Mouse (Mus musculus) adrenal gland, postnatal 25 days (tissue): ENCODE data around the gene Nucb2. TPM values are rescaled to one million over a fixed set of nuclear protein-coding genes. Genes with fewer than 3 reads are reported as not detected.

Experiments used
- DNase-seq: peaks from one replicate; pipeline ENCODE4 v3.0.0; 2021; ENCODE audit warnings: mixed read lengths
- long read RNA-seq: library from polyadenylated mRNA; stranded (forward); transcript quantifications from one replicate; pipeline ENCODE4 v2.0.0, GENCODE M21; 2021
- total RNA-seq: library from RNA; stranded (reverse); gene quantifications from 2 replicates; pipeline ENCODE4 v1.2.3, GENCODE M21; 2021

Gene Nucb2
- 16.7 and 21.8 TPM in 2 replicates for total RNA-seq
- long read RNA-seq, transcript Nucb2-201 (14 exons, 1,685 nt), result major isoform, 16 of 24 reads
- long read RNA-seq, partial matches to known transcripts, result 3 of 24 reads
- long read RNA-seq, other reads (novel, unspliced or antisense), result 2 of 24 reads

DNA sequence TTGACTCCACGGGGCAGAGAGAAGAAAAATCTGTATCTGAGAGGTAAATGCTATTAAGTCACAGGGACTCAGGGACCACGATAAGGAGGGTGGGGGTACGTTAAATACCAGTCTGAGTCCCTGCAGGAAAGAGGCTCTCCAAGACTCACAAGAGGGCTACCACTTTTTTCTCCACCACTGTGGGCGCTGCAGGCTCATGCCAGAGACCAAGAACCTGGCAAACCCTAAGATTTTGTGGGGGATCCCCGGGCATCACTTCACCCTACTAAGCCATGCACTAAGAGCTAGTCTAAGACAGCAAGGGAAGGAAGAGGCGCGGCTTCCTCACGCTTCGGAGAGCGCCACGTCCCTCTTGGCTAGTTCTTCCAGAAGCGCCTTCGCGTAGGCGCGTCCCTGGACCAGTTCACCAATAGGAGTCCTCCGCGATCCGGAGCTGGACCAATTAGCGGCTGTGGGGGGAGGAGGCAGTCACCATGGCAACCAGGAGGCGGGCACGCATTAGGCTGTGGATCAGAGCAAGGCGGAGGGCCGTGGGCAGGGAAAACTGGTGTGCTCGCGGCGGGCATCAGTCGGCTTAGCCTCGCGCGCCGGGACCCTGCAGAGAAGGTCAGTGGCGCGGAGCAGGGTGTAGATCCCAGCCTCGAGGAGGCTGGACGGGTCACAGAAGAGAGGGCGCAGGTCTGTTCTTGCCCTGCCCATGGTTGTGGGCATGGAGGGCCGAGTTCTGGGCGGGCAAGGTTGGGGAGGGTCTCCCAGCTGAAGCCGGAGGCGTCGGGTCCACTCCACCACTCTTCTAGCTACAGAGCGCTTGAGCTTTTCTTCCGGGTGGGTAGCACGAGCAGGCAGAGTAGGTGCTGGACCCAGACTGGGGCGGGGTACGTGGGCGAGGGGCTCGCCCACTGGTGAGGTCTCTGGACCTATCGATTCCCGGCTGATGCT is at the start of gene Nucb2:
Gene Nucb2 (plus strand): TSS at position 491 of the 939 bp plus-strand sequence.
- DNase-seq, result peak; percentile 97

DNA sequence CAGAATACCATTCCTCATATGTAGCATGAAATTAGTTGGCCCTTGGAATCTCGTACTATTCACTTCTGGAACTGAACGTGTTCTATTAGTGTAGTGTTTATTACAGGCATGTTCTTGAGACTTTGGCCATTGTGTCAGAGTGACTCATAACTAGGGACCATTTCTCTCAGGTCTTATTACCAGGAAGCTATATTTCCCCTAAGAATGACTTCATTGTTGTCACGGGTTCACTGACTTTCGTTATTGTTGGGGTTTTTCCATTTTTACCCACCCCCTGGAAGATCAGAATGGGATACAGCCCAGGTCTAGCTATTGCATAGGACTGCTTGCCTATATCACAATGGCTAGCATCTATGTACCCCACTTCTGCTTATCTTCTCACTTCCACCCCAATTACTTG is 47.2 kb upstream of the Nucb2 start:
- no peak for DNase-seq

DNA sequence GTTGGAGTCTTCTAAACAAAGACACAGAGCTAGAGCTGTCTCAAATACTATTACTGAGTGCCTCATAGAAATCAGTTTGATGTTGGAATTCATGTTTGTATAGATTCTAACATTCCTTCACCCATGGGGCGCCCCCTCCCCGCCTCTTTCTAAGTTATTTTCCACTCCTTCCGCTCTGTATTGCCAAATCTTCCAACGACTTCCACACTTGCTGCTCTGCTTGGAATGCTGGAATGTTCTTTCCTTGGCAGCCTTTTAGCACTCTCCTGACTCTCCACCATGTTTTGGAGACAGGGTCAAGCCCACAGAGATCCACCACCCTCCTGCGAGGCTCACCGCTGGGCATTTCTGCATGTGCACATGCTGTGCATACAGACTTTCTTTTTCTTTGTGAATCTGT is 46.8 kb upstream of the Nucb2 start:
- DNase-seq, result no peak

DNA sequence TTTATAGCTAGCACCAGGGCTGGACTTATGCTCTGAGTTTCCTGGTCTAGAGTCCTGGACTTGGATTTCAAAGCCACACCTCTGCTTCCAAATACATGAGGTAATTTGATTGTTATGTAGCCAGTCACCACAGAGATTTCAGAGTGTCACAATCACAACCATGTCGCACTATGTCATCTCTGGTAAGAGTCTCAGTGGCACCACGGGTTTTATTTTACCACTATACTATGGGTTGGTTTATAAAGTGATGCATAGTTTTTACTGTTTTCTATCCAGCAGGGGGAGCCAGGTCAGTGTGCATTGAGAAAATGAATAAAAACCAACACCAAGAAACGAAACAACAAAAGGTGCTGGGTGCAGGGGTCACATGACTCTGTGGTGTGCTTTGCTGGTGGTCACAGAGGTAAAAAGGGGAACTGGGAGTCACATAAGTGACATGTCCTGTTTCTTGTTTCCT is 45.2 kb upstream of the Nucb2 start:
- DNase-seq, result no peak

DNA sequence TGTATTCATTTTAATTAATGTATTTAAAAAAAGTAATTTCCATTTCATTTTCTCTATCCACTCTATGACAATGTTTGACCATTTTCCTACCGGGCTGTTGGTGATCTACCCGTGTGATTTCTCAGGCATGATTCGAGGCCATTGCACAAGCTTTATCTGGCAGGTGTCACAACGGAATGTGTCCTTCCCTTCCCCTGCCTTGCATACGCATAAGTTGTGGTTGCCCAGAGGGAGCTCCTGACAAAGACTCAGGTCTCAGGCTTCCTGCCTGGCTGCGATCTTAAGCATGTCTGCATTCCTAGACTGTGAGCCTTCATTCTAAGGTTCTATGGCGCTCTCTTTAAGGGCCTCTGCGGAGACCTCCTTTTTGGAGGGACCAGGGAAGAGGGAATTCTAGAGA is 42.1 kb upstream of the Nucb2 start:
- no peak for DNase-seq

DNA sequence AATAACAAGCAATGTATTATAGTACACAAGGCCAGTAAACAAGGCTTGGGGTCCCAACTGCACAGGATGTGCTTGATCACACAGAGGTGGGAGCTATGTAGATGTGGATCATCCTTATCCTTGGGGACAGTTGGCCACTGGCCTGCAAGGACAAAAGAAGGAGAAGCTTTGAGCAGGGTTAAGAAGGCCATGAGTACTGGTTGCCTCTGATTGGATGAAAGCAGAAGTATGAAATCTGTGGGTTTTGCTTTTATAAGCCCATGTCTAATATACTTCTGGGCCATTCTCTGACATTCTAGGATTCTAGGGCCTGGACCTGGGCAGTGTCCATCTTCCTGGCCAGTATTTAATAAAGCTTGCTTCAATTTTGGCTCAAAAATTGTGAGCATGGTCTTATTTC is 28.3 kb upstream of the Nucb2 start:
- no peak for DNase-seq

DNA sequence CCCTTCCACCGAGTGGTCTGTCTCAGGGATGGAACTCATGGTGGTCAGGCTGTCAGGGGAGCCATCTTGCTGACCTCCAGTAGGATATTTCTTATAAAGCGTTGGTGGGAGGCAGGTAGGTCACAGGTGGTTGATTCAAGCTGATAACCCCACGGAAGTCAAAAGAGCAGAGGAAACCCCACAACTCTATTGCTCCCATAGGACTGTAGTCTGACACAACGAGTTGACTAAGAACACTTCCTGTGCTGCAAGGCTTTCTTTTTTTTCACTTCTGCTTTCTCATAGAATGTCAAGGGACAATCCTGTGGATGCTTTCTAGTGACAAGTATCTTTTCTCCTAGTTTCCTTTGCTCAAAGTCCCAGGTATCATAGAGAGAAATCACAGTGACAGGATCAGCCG is 27.9 kb upstream of the Nucb2 start:
- no peak for DNase-seq

DNA sequence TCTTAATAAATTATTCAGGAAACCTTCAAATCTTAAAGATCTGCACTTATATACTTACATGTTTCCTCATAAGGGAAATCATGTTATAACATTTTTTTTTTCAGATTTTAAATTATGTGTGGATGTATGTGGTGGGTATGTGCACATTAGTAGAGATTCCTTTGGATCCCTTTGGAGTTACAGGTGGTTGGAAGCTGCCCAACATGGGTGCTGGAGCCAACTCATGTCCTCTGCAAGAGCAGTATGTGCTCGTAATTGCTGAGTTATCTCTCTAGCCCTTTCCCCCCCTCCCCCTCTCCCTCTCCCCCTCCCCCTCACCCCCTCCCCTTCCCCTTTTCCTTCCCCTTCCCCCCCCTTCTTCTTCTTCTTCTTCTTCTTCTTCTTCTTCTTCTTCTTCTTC is 21.1 kb upstream of the Nucb2 start:
- DNase-seq, result no peak

DNA sequence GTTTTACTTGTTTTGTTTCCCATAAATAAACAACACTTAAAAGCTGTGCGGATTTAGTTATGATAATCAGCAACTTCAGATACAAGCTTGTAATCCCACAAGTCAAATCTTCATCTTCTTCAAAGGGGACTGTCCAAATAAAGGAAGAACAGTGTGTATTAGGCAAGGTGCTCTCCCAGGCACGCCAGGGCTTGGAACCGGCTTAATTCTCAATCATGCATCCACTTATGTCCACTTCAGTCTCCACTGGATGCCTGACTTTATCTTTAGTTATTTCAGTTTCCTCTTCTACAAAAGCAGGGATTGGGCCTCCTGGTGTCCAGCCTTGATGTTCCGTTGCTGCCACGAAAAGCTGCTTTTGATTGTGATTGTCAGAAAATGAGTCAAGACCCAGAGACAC is 20.4 kb upstream of the Nucb2 start:
- DNase-seq, result no peak

DNA sequence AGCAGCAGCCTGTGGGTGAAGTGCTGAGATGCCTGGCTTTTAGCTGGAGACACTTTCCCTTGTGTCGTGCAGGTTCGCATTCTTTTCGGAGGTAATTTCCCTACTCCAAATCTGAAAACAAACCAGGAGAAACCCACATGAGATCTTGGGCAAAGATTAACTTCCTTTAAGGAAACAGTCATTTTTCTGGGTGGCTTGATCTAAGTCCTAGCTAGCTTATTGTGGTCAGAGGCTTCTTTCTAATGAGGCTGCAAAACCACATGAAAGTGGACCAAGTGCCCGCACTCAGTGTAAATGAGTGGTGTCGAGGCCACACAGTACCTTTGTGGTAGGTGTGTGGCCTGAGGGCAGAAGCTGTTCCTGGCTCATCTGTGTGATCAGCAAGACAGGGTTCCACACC is 20.0 kb upstream of the Nucb2 start:
- DNase-seq, result no peak

DNA sequence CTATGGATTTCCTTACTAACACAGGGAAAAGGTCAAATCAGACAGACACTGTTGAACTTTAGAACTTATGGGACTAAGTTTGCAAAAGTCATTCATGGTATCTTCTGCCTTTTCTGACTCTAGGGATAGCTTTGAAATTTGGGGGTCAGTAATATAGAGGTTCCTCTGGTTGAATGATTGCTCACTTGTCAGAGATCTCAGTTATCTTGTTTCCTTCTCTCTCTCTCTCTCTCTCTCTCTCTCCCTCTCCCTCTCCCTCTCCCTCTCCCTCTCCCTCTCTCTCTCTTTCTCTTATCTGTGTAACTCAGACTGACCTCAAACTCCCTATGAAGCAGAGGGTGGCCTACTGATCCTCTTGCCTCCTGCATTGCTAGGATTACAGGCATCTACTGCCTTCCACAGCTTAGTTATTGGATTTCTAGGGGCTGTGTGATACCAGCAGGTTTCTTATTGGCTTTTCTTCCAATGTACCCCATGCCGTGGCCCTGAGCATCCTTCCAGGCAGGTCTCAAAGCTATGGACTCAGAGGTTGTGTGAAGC is 19.0 kb upstream of the Nucb2 start:
- DNase-seq, result no peak

DNA sequence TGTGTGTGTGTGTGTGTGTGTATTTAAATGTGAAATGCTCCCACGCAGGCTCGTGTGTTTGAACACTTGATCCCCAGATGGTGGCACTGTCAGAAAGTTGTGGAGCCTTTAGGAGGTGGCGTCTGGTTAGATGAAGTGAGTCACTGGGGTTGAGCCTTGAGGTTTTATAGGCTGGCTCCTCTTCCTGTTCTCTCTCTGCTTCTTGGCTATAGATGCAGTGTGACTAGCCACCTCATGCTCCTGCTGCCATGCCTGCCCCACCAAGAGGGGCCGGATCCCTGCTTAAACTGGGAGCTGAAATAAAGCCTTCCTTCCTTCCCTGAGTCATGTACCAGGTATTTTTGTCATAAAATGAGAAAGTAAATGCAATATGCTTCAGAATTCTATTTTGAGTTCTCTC is 13.1 kb upstream of the Nucb2 start:
- no peak for DNase-seq

DNA sequence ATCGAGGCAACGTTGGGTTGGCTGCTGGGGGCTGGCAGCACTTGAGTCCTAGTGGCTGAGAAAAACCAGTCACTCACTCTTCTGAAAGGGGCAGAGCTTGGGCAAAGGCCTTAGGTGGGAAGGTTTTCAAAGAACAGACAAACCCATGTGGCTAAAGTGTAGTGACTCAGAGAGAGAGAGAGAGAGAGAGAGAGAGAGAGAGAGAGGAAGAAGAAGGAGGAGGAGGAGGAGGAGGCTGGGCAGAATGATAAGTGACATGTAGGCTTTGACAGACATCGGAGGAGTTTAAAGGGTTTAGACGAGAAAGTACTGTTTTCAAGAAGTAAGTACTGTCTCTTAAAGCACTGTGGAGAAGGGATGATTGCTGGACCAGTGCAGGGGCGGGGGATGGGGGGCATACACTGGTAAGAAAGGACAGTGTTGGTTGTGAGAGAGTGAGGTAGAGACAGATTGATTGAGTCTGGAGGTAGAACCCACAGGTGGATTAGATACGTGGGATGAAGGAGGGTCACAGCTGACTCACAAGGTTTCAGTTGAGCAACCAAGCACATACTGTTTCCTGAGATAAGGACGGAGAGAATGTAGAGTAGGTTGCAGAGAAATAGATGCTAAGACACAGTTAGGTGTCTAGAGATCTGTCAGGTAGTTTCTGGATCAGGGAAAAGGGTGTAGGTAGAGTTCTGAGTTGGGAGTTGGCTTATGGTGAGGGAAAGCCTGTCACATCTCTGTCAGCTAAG is 10.7 kb upstream of the Nucb2 start:
- DNase-seq, result no peak

DNA sequence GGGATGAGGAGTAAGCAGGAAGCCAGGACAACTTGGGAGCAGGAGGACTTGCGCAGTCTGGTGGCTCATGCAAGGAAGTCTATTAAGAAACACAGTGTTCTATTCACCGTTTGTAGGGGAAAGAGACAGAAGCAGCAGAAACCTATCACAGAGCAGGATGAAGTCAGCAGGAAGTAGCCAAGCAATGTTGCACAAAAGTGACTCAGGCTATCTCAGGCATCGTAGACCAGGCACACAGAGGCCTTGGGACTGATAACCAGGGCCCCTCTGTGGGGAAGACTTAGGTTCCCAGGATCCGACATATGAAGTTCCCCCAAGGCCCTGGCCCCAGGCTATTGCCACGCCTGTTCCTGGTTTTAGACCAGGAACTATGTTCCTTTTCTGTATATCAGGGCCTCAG is 9.6 kb upstream of the Nucb2 start:
- no peak for DNase-seq

DNA sequence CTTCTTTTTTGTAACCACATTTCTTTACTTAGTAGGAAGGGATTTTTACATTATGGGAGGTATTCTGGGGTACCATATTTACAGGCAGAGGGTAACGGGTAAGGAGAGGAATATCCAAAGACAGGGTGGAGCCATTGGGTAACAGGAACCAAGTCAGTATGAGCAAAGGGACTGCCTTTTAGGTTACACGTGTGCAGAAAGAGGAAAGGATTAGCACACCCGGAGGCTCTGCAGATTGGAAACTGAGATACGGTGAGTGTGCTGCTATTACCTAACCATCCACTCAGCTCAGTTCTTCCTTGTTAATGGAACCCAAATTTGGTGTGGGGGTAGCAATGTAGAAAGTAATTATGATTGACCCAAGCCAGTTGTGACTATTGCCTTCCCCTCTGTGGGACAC is 7.4 kb upstream of the Nucb2 start:
- no peak for DNase-seq

DNA sequence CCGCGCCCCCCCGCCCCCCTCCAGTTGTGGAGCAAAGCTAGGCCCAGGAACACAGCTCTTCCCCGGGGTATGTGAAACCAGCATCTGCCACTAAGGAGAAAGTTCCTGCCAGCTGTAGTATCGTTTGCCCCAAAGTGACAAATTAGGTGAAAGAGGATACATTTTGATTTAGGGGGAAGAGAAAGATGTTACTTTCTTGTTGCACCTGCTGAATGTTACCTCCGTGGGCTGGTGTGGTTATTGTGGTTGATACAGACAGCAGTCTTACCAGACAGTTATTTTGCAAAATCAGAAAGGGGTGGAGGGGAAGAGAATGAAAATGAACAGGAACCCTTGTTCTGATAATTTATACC is 625 bp downstream of the Nucb2 start:
- no peak for DNase-seq

DNA sequence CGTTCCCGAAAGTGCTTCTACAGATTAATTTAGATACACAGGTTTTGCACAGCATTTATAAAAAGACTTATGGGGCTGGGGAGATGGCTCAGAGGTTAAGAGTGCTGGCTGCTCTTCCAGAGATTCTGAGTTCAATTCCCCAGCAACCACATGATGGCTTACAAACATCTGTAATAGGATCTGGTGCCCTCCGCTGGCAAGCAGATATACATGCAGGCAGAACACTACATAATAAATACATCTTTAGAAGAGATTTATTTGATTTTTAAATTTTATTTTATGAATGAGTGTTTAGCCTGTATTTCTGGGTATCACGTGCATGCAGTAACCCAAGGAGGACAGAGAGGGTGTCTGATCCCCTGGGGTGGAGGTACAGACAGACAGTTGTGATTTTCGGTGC is 9.9 kb downstream of the Nucb2 start:
- DNase-seq, result no peak

DNA sequence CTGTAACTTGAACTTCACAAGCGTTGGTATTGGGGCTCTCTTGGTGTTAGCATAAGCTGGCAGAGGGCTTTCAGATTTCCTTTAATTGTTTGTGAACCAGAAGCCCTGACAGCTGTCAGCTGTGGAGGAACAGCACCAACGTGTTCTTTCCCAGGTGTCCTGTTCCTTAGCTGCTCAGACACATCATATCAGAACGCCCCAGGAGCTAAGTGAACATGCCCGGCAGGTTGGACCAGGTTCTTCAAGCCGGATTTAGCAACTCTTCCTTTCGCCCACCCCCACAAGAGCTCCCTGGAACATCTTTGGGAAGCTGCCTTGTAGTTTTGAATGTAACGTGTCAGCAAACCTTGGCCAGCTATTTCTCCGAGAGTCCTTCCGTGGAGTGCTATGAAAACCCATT is 10.4 kb downstream of the Nucb2 start:
- DNase-seq, result no peak

DNA sequence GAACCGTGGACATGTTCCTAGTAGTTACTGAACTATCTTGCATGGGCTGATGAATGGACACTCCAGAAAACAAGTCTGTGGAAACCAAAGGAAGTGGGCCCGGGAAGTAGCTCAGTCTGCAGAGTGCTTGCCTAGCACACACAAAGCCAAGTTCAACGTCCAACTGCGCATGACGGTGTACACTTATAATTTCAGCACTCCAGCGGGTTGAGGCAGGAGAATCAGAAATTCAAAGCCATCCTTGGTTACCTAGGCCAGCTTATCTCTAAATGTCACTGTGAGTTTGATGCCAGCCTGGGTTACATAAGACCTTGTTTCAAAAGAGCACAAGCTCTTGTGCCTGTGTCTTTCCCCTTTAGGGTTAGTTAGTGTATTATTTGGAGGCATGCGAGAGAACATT is 10.9 kb downstream of the Nucb2 start:
- DNase-seq, result no peak

DNA sequence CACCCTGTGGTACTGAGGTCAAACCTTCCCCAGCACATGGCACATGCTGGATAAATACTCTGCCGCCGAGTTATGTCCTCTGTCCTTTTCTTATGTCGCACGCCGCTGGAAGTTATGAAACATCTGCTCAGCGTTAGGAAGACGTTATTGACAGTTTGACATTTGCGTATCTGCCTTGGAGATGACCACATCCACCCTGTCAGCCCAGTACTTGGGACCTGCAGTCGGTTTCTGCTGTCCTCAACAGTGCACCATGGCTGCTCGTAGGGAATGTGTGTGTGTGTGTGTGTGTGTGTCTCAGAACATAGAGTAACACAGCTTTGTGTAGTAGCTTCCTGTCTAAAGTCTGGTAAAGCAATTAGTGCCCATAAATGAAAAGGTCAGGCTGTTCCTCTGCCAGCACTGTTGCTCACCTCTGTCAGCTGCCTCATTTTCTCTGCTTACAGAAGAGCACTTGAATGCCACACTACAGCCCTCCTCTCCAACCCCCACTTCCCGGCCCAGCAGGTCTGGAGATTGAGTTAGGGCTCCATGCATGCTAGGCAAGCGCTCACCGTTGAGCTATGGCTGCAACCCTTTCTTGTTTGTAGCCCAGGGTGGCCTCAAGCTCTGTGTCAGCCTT is 11.5 kb downstream of the Nucb2 start:
- no peak for DNase-seq

DNA sequence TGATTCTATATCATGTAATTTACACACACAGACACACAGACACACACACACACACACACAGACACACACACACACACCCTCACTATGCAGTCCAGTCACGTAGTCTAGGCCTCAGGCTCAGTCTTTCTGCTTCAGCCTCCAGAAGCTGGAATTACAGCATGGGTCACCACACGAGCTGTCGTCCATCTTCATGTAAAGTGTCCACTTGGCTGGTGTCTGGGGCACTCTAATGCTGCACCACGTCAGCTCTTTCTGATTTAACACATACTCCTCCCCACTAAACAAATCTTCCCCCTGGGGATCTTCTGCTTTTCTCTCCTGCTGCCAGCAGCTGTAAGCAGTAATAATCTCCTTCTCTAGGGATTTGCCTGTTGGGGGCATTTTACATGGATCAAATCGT is 13.1 kb downstream of the Nucb2 start:
- DNase-seq, result no peak

DNA sequence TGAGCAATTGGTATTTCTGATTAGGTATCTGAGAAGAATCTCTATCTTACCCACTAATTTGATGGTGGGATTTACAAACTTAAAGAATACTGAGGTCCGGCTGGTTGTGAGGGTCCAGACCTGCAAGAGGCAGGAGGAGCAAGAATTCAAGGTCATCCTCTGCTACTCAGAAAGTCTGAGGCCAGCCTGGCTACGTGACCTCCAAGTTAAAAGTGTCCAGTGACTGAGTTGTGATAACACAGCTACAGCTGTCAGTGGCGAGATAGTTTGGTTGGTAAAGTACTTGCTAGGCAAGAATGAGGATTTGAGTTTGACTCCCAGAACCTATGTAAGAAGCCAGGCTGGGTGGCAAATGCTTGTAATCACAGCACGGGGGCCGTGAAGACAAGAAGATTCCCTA is 14.0 kb downstream of the Nucb2 start:
- no peak for DNase-seq

DNA sequence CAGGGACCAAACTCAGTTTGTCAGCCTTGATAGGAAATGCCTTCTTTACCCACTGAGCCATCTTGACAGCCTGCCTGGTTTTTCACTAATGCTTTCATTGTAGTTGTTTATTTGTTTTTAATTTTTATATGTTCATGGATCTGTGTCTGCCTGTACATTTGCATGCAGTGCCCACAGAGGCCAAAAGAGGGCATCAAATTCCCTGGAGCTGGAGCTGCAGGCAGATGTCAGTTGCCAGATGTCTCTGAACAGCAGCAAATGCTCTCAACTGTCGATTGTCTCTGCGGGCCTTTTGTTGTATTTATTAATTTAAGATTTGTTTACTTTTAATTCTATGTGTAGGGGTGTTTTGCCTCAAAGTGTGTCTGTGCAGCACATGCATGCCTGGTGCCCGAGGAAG is 15.6 kb downstream of the Nucb2 start:
- no peak for DNase-seq
